Mouse (Mus musculus): Measurements from ENCODE around the gene Pgghg. TPM values are rescaled to one million over a fixed set of nuclear protein-coding genes. Genes with fewer than 3 reads are reported as not detected.

Gene Pgghg
- polyA plus RNA-seq, 1 experiment from 2014 or later: 6.2 TPM

DNA sequence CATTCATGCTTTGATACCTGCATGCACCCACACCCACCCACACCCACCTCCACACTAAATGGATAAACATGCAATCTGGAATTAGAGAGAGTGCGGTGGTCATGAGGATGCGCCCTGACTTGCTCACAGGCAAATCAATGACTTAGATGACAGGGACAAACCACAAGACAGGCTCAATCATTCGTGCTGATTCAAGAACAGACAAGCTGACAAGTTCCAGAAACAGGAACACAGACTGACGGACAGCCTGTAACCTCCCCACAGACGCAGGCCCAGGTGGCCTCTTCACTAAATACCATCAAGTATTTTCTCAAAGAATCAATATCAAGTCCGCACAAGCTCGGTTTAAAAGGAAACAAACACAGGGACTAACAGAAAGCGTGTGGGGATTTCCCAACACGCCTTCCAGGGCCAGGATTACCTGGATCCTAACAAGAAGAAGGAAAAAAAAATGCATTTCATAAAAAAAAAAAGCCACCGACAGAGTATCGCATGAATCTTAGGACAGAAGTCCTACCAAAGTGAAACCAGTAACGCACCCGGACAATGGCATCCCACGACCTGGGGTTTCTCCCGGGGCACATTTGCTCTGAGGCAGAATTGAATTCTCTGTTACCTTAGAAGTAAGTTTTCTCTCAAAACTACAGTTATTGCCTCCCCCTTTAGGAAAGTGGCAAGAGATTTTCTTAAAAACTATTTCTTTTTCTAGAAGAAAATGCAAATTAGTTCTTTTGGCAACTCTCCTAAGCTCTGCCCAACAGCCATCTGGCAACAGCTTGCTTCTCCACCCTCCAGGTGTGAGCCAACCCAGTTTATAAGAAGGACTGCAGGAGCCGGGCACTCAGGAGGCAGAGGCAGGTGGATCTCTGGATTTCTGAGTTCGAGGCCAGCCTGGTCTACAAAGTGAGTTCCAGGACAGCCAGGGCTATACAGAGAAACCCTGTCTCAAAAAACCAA, 46.3 kb downstream of the Pgghg start:
- no peak for ATAC-seq (replicated peaks)
- Histone ChIP-seq H3K9me3 (no peaks in the 10 kb centered on the region), H3K4me2 (no peak overlapping the region), H3K27me3 (replicated peaks) (no peaks in the 10 kb centered on the region), H3K9ac (no peak overlapping the region), H3K36me3 (replicated peaks) (no peaks in the 10 kb centered on the region), H3K4me1 (no peaks in the 10 kb centered on the region), H3K27ac (no peak overlapping the region), H3K4me3 (no peak overlapping the region)
- 94% methylated on average over 17 of the region's 17 CpGs for WGBS

DNA sequence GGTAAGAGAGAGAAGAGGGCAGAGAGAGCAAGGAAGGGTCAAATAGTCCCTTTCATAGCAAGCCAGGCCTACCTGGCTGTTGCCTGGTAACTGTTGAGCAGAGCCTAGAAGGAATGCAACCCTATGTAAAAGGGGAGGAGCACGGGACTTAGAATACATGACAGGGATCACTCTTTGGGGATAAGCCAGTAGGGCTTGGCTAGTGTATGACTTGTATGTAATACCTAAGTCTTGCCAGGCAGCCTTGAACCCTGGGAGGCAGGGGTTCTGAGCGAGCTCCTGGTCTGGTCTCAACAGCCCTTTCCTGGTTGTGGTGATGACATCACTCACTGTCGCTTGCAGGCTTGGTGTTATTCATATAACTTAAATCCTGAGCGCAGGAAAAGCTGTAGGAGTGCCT, 47.8 kb downstream of the Pgghg start:
- H3K36me3 ChIP-seq (replicated peaks): no peaks in the 10 kb centered on the region
- H3K4me3 ChIP-seq: no peak overlapping the region
- H3K27ac ChIP-seq: no peak overlapping the region
- no peaks in the 10 kb centered on the region for H3K27me3 ChIP-seq (replicated peaks)
- H3K9ac ChIP-seq: no peak overlapping the region
- H3K9me3 ChIP-seq: no peaks in the 10 kb centered on the region
- no peak for ATAC-seq (replicated peaks)
- whole genome bisulfite sequencing: 82% methylated on average over 4 of the region's 4 CpGs
- no peak overlapping the region for H3K4me2 ChIP-seq
- H3K4me1 ChIP-seq: no peaks in the 10 kb centered on the region

DNA sequence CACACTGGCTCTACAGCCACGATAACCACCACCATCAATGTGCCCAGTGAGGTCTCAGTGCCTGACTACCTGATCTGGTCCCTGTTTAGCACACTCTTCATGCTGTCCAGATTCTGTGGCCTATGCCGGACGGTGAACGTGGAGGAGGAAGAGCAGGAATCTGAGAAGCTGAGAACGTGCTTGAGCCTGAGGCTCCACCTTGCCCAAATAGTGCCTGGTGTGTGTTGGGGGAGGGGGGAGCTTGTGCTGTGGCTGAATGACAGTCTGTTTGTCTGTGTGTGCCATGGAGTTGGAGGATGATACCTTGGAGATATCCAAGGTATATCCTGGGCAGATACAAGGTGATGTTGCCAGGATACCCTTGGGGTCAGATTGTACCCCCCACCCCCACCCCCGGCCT, 49.0 kb downstream of the Pgghg start:
- no peaks in the 10 kb centered on the region for H3K27me3 ChIP-seq (replicated peaks)
- no peak overlapping the region for H3K9ac ChIP-seq
- H3K4me1 ChIP-seq: no peaks in the 10 kb centered on the region
- H3K4me3 ChIP-seq: no peak overlapping the region
- no peaks in the 10 kb centered on the region for H3K9me3 ChIP-seq
- no peaks in the 10 kb centered on the region for H3K36me3 ChIP-seq (replicated peaks)
- WGBS: 80% methylated on average over 6 of the region's 6 CpGs
- ATAC-seq (replicated peaks): no peak
- no peak overlapping the region for H3K4me2 ChIP-seq
- no peak overlapping the region for H3K27ac ChIP-seq

DNA sequence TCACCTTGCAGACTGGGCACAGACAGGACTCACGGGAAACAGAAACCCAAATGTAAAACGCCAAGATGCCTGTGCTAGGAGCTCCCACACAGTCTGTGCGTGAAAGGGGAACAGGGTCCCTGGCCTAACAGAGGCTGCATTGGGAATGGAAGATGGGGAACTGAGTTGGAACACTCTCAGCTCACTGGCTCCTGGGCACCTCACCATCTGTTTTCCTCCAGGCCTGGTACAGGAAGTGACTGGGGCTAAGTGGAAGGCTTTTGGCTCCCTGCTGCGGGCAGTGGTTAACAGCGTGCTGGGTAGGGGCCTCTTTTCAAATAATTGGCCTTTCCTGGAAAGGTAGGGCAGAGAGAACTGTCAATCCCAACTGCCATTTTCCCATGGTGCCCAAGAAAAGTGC, 49.4 kb downstream of the Pgghg start:
- no peak for ATAC-seq (replicated peaks)
- 81% methylated on average over 5 of the region's 5 CpGs for whole genome bisulfite sequencing
- H3K4me2 ChIP-seq: no peak overlapping the region
- H3K9ac ChIP-seq: no peak overlapping the region
- no peaks in the 10 kb centered on the region for H3K36me3 ChIP-seq (replicated peaks)
- H3K27ac ChIP-seq: no peak overlapping the region
- H3K4me3 ChIP-seq: no peak overlapping the region
- no peaks in the 10 kb centered on the region for H3K4me1 ChIP-seq
- no peaks in the 10 kb centered on the region for H3K27me3 ChIP-seq (replicated peaks)
- H3K9me3 ChIP-seq: no peaks in the 10 kb centered on the region

DNA sequence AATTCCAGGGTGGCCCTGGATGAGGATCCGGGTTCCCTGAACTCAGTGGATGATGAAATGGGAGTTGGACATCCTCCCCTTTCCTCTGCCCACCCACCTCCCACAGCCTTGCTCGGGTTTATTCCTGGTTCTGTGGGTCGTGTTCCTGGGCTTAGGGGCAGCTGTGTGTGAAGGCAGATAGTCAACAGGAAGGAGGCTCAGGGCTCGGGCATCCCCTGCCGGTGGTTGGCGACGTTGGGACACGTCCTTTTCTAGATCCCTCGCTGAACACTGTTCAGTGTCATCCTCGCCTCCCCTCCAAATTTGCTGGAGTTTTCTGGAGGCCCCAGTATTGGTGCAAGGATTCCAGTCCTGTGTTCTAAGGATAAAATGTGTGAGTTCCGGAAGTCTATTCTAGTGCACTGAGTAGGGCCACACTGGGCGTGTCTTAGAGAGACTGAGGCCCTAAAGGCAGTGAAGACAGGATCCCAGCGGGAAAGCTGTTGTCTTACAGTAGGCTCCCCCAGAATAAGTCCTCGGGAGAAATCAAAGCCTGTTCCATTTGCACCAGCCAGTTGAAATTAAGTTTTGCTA, 50.0 kb downstream of the Pgghg start:
- Histone ChIP-seq H3K4me2 (no peak overlapping the region), H3K4me3 (no peak overlapping the region), H3K36me3 (replicated peaks) (no peaks in the 10 kb centered on the region), H3K9ac (no peak overlapping the region), H3K9me3 (no peaks in the 10 kb centered on the region), H3K4me1 (no peaks in the 10 kb centered on the region), H3K27ac (no peak overlapping the region), H3K27me3 (replicated peaks) (no peaks in the 10 kb centered on the region)
- whole genome bisulfite sequencing: 90% methylated on average over 14 of the region's 14 CpGs
- no peak for ATAC-seq (replicated peaks)

Other genes starting within 250 kb of the Pgghg start
- not detected in 2 replicates for gene Olfr541, start 244.1 kb upstream of the Pgghg start, polyA plus RNA-seq (2015; fragmentation: Nextera tagmentation; extraction: Ambion mirVana)
- gene Cyp2e1, start 177.7 kb upstream of the Pgghg start, polyA plus RNA-seq (2015; fragmentation: Nextera tagmentation; extraction: Ambion mirVana): not detected in 2 replicates
- gene Syce1, start 153.5 kb upstream of the Pgghg start, polyA plus RNA-seq (2015; fragmentation: Nextera tagmentation; extraction: Ambion mirVana): 0.45 and 0.55 TPM in 2 replicates
- gene Zfp941, start 119.2 kb upstream of the Pgghg start, polyA plus RNA-seq (2015; fragmentation: Nextera tagmentation; extraction: Ambion mirVana): 34.1 and 36.5 TPM in 2 replicates
- gene Urah, start 106.4 kb upstream of the Pgghg start, polyA plus RNA-seq (2015; fragmentation: Nextera tagmentation; extraction: Ambion mirVana): 0.38 TPM in 1 of 2 replicates, not detected in the other
- not detected in 2 replicates for gene Scgb1c1, start 95.8 kb upstream of the Pgghg start, polyA plus RNA-seq (2015; fragmentation: Nextera tagmentation; extraction: Ambion mirVana)
- not detected in 2 replicates for gene Odf3, start 93.6 kb upstream of the Pgghg start, polyA plus RNA-seq (2015; fragmentation: Nextera tagmentation; extraction: Ambion mirVana)
- gene Gm45785, start 85.1 kb upstream of the Pgghg start, polyA plus RNA-seq (2015; fragmentation: Nextera tagmentation; extraction: Ambion mirVana): 0.23 and 0.36 TPM in 2 replicates
- 110 and 111 TPM in 2 replicates for gene Ric8a, start 84.4 kb upstream of the Pgghg start, polyA plus RNA-seq (2015; fragmentation: Nextera tagmentation; extraction: Ambion mirVana)
- gene Bet1l, start 83.8 kb upstream of the Pgghg start, polyA plus RNA-seq (2015; fragmentation: Nextera tagmentation; extraction: Ambion mirVana): 41.1 and 46.2 TPM in 2 replicates
- gene Psmd13, start 59.4 kb upstream of the Pgghg start, polyA plus RNA-seq (2015; fragmentation: Nextera tagmentation; extraction: Ambion mirVana): 279 and 282 TPM in 2 replicates
- gene Sirt3, start 59.1 kb upstream of the Pgghg start, polyA plus RNA-seq (2015; fragmentation: Nextera tagmentation; extraction: Ambion mirVana): 54.0 and 55.5 TPM in 2 replicates
- not detected in 2 replicates for gene Cox8b, start 40.9 kb upstream of the Pgghg start, polyA plus RNA-seq (2015; fragmentation: Nextera tagmentation; extraction: Ambion mirVana)
- gene Nlrp6, start 20.5 kb upstream of the Pgghg start, polyA plus RNA-seq (2015; fragmentation: Nextera tagmentation; extraction: Ambion mirVana): 0.56 and 0.63 TPM in 2 replicates
- 0.65 and 1.1 TPM in 2 replicates for gene Ifitm5, start 8.9 kb downstream of the Pgghg start, polyA plus RNA-seq (2015; fragmentation: Nextera tagmentation; extraction: Ambion mirVana)
- not detected in 2 replicates for gene Gm45717, start 14.5 kb downstream of the Pgghg start, polyA plus RNA-seq (2015; fragmentation: Nextera tagmentation; extraction: Ambion mirVana)
- gene Ifitm2, start 14.6 kb downstream of the Pgghg start, polyA plus RNA-seq (2015; fragmentation: Nextera tagmentation; extraction: Ambion mirVana): 135 and 145 TPM in 2 replicates
- 14.9 and 18.8 TPM in 2 replicates for gene Ifitm1, start 25.8 kb downstream of the Pgghg start, polyA plus RNA-seq (2015; fragmentation: Nextera tagmentation; extraction: Ambion mirVana)
- 40.9 and 59.9 TPM in 2 replicates for gene Ifitm3, start 69.4 kb downstream of the Pgghg start, polyA plus RNA-seq (2015; fragmentation: Nextera tagmentation; extraction: Ambion mirVana)
- 0.99 and 1.4 TPM in 2 replicates for gene Ifitm6, start 76.5 kb downstream of the Pgghg start, polyA plus RNA-seq (2015; fragmentation: Nextera tagmentation; extraction: Ambion mirVana)
- gene Gm17387, start 87.7 kb downstream of the Pgghg start, polyA plus RNA-seq (2015; fragmentation: Nextera tagmentation; extraction: Ambion mirVana): not detected in 2 replicates
- 59.2 and 64.1 TPM in 2 replicates for gene B4galnt4, start 119.7 kb downstream of the Pgghg start, polyA plus RNA-seq (2015; fragmentation: Nextera tagmentation; extraction: Ambion mirVana)
- 0.84 TPM in 1 of 2 replicates, not detected in the other for gene Pkp3, start 136.8 kb downstream of the Pgghg start, polyA plus RNA-seq (2015; fragmentation: Nextera tagmentation; extraction: Ambion mirVana)
- gene Sigirr, start 159.2 kb downstream of the Pgghg start, polyA plus RNA-seq (2015; fragmentation: Nextera tagmentation; extraction: Ambion mirVana): 2.3 and 2.7 TPM in 2 replicates
- gene Ano9, start 176.4 kb downstream of the Pgghg start, polyA plus RNA-seq (2015; fragmentation: Nextera tagmentation; extraction: Ambion mirVana): 0.36 and 0.42 TPM in 2 replicates
- gene Ptdss2, start 181.0 kb downstream of the Pgghg start, polyA plus RNA-seq (2015; fragmentation: Nextera tagmentation; extraction: Ambion mirVana): 83.3 and 86.2 TPM in 2 replicates
- gene Rnh1, start 231.5 kb downstream of the Pgghg start, polyA plus RNA-seq (2015; fragmentation: Nextera tagmentation; extraction: Ambion mirVana): 40.6 and 44.4 TPM in 2 replicates

Measured in midbrain, embryonic 15.5 days (tissue).